Mouse (Mus musculus) kidney, postnatal 0 days (tissue): ENCODE data around the gene Clstn1. TPM values are rescaled to one million over a fixed set of nuclear protein-coding genes. Genes with fewer than 3 reads are reported as not detected.

Source experiments
- ATAC-seq: fragments of 200-750 bp; cut with Nextera tagmentation; replicated peaks from 2 replicates; pipeline ENCODE4 v1.8.0; 2017; ENCODE audit warnings: low read depth, moderate number of reproducible peaks, moderate TSS enrichment, moderate library complexity; ENCODE audit not compliant: low FRiP score
- DNase-seq: peaks from one replicate; pipeline ENCODE4 v3.0.0-alpha.2; 2016; ENCODE audit warnings: low spot score
- H3K27ac ChIP-seq: fragments of 300-500 bp; sonication (generic); 2 replicates; pipeline ENCODE4 v1.5.1; 2014; ENCODE audit warnings: mild to moderate bottlenecking
- H3K27me3 ChIP-seq: fragments of 300-500 bp; sonication (generic); 2 replicates; pipeline ENCODE4 v1.6.1; 2014; ENCODE audit warnings: low read length, mixed read lengths; ENCODE audit not compliant: insufficient read depth
- H3K36me3 ChIP-seq: fragments of 300-500 bp; sonication (generic); 2 replicates; pipeline ENCODE4 v1.6.1; 2014; ENCODE audit warnings: low read length, mixed read lengths; ENCODE audit not compliant: insufficient read depth
- H3K4me1 ChIP-seq: fragments of 300-500 bp; sonication (generic); replicated peaks from 2 replicates; pipeline ENCODE4 v1.6.1; 2014; ENCODE audit warnings: antibody characterized with exemption, low read length, mixed read lengths; ENCODE audit not compliant: insufficient read depth
- H3K4me2 ChIP-seq: fragments of 300-500 bp; sonication (generic); 2 replicates; pipeline ENCODE4 v1.6.1; 2014; ENCODE audit warnings: mild to moderate bottlenecking, low read length, moderate library complexity, mixed read lengths
- H3K4me3 ChIP-seq: fragments of 300-500 bp; sonication (generic); replicated peaks from 2 replicates; pipeline ENCODE4 v1.5.1; 2014; ENCODE audit warnings: low read depth, low read length
- H3K9ac ChIP-seq: fragments of 300-500 bp; sonication (generic); 2 replicates; pipeline ENCODE4 v1.6.1; 2014; ENCODE audit warnings: low read depth, low read length
- H3K9me3 ChIP-seq: fragments of 300-500 bp; sonication (generic); replicated peaks from 2 replicates; pipeline ENCODE4 v1.6.1; 2016; ENCODE audit warnings: low read length, inconsistent platforms, mixed read lengths
- CTCF ChIP-seq: IDR thresholded peaks from 2 replicates; pipeline ENCODE4 v1.5.1; 2016; ENCODE audit warnings: antibody characterized with exemption, low read depth, mild to moderate bottlenecking, moderate library complexity
- WGBS: fragments of 180-500 bp; shearing (Covaris S2); extraction: QIAGEN DNeasy Blood & Tissue Kit; methylation state at CpG from one replicate; pipeline ENCODE4 v1.1.7; 2014; 5-methylcytosine and 5-hydroxymethylcytosine counted together
- polyA plus RNA-seq: library from polyadenylated mRNA; unstranded; fragments of >200 nt; fragmentation: Nextera tagmentation; extraction: Ambion mirVana; gene quantifications from 2 replicates; pipeline ENCODE4 v1.2.1, GENCODE M21; 2015

Gene Clstn1
- polyA plus RNA-seq, 1 experiment from 2014 or later, result 43.9 TPM

- no peak overlapping the region for H3K27ac ChIP-seq
- H3K27me3 ChIP-seq, result peaks cover 8% of the 10 kb centered on the region; the same call in 1 of the 2 replicates
- H3K4me2 ChIP-seq, result no peak overlapping the region
- H3K4me3 ChIP-seq, result no peak overlapping the region
- ATAC-seq (no peak), DNase-seq (no peak)
- no peak for TF ChIP-seq CTCF
- no peaks in the 10 kb centered on the region for H3K36me3 ChIP-seq
- 92% methylated on average over 5 of the region's 5 CpGs for WGBS
- H3K4me1 ChIP-seq, result 0 out of 2 replicates have a peak, but pooled peaks cover 3% of the 10 kb centered on the region
- H3K9me3 ChIP-seq, result no peaks in the 10 kb centered on the region
- H3K9ac ChIP-seq, result no peak overlapping the region
These were observed 86.5 kb downstream of the Clstn1 start for GRCm38 (mm10) chr4:149672747-149673146.

GRCm38 (mm10) chr4:149674814-149675377 is 88.6 kb downstream of the Clstn1 start:
- H3K27me3 ChIP-seq, result peaks cover 8% of the 10 kb centered on the region; the same call in 1 of the 2 replicates

GRCm38 (mm10) chr4:149675378-149676261 is 89.4 kb downstream of the Clstn1 start:
- Histone ChIP-seq H3K4me2 (peak overlapping the region; percentile 79), H3K27me3 (peaks cover 8% of the 10 kb centered on the region; the same call in 1 of the 2 replicates), H3K4me1 (0 out of 2 replicates have a peak, but pooled peaks cover 6% of the 10 kb centered on the region), H3K9me3 (no peaks in the 10 kb centered on the region), H3K9ac (peak overlapping the region; percentile 57), H3K4me3 (peak overlapping the region; percentile 48), H3K27ac (no peak overlapping the region), H3K36me3 (no peaks in the 10 kb centered on the region)
- DNase-seq, result peak; percentile 83
- TF ChIP-seq CTCF, result no peak
- WGBS, result 1% methylated on average over 60 of the region's 60 CpGs
- ATAC-seq, result peak; percentile 86

More at GRCm38 (mm10) chr4:149674814-149675377, 88.6 kb downstream of the Clstn1 start:
- Histone ChIP-seq H3K9ac (no peak overlapping the region), H3K4me1 (0 out of 2 replicates have a peak, but pooled peaks cover 6% of the 10 kb centered on the region), H3K4me2 (peak overlapping the region; percentile 79), H3K9me3 (no peaks in the 10 kb centered on the region), H3K4me3 (peak overlapping the region; percentile 48), H3K27ac (no peak overlapping the region), H3K36me3 (no peaks in the 10 kb centered on the region)
- no peak for TF ChIP-seq CTCF
- DNase-seq (no peak), ATAC-seq (no peak)
- WGBS, result 11% methylated on average over 8 of the region's 8 CpGs

GRCm38 (mm10) chr4:149678006-149678405 is 91.7 kb downstream of the Clstn1 start:
- TF ChIP-seq CTCF, result no peak
- no peaks in the 10 kb centered on the region for H3K9me3 ChIP-seq
- DNase-seq (no peak), ATAC-seq (no peak)
- 37% methylated on average over 1 of the region's 1 CpGs for WGBS
- H3K27me3 ChIP-seq, result peaks cover 8% of the 10 kb centered on the region; the same call in 1 of the 2 replicates
- no peak overlapping the region for H3K27ac ChIP-seq
- no peak overlapping the region for H3K9ac ChIP-seq
- no peak overlapping the region for H3K4me2 ChIP-seq
- H3K36me3 ChIP-seq, result no peaks in the 10 kb centered on the region
- no peak overlapping the region for H3K4me3 ChIP-seq
- H3K4me1 ChIP-seq, result 0 out of 2 replicates have a peak, but pooled peaks cover 6% of the 10 kb centered on the region

- DNase-seq (peak; percentile 73), ATAC-seq (0 out of 2 replicates have a peak, but pooled peaks have one; percentile 16)
- Histone ChIP-seq H3K27ac (0 out of 2 replicates have a peak overlapping the region, but pooled peaks have one; percentile 5), H3K9me3 (no peaks in the 10 kb centered on the region), H3K9ac (no peak overlapping the region), H3K4me1 (0 out of 2 replicates have a peak, but pooled peaks cover 6% of the 10 kb centered on the region), H3K4me2 (no peak overlapping the region), H3K4me3 (no peak overlapping the region), H3K27me3 (peaks cover 5% of the 10 kb centered on the region; the same call in 1 of the 2 replicates), H3K36me3 (no peaks in the 10 kb centered on the region)
- TF ChIP-seq CTCF, result no peak
- 11% methylated on average over 11 of the region's 11 CpGs for WGBS
These were observed 92.9 kb downstream of the Clstn1 start for GRCm38 (mm10) chr4:149679056-149679770.

- Histone ChIP-seq H3K9me3 (no peaks in the 10 kb centered on the region), H3K9ac (no peak overlapping the region), H3K4me1 (0 out of 2 replicates have a peak, but pooled peaks cover 2% of the 10 kb centered on the region), H3K4me2 (no peak overlapping the region), H3K36me3 (no peaks in the 10 kb centered on the region), H3K27ac (no peak overlapping the region), H3K27me3 (no peaks in the 10 kb centered on the region), H3K4me3 (no peak overlapping the region)
- no peak for DNase-seq
- 18% methylated on average over 7 of the region's 7 CpGs for WGBS
- no peak for ATAC-seq
- TF ChIP-seq CTCF, result no peak
These were observed 97.6 kb downstream of the Clstn1 start for GRCm38 (mm10) chr4:149683875-149684274.
